Mouse (Mus musculus) cerebellum, postnatal 10 days (tissue): ENCODE measurements at regions not wholly inside any gene's neighbourhood (a gene's known extent, or its start where the extent isn't known, plus 50 kb on each side); places are given as distances from the start of the nearest gene placed in this dataset.
"Not testable (repeated sequence)": the region's sequence is repeated elsewhere in the genome, so short reads cannot be mapped to it uniquely, and the experiment has no call there.

ENCODE experiments used
- DNase-seq, 2 experiments: peaks; one replicate each; pipeline ENCODE4 v3.0.0; 2021; ENCODE audit warnings: mixed read lengths in 2 of 2

DNA sequence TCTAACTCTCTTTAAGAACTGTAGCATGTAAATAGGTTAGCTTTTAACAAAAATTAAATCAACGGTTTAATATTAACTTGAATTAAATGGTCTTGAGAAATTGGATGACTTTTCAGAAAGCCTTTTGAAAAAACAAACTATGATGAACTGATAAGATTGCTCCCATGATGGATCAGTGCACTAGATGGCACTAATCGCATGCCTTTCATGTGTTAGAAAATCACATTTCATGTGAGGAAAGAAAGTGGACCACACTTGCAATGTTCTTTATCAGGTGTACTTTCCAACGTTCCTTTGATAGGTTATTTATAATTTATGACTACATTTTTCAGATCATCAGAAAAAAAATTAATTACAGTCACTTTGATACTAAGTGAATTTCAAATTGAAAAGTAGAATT, 1003.2 kb upstream of the 4930412O13Rik start:
- peak; percentile 17 to 36 for DNase-seq

GRCm38 (mm10) chr2:8912417-8912816, 968.6 kb upstream of the 4930412O13Rik start:
- DNase-seq: no peak

GRCm38 (mm10) chr2:8924856-8925255, 956.2 kb upstream of the 4930412O13Rik start:
- DNase-seq: no peak

DNA sequence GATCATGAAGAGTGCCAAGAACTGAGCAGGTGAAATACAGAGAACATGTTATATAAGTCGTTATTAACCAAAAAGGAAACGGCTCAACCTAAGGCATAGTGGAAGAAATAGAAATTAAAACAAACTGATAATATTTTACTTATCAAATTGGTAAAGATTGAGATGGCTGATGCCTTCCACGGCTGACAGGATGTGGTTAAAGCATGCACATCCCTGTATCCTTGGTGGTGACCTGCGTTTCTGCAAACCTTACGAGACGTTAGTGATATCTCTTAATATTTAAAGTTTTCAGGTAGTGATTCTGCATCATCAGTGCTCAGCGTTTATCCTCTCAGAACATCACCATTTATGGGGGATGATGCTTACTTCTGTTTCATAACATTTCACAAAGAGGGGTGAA, 939.5 kb upstream of the 4930412O13Rik start:
- no peak for DNase-seq

- no peak for DNase-seq
Observed at GRCm38 (mm10) chr2:8958938-8959337, 922.1 kb upstream of the 4930412O13Rik start.

DNA sequence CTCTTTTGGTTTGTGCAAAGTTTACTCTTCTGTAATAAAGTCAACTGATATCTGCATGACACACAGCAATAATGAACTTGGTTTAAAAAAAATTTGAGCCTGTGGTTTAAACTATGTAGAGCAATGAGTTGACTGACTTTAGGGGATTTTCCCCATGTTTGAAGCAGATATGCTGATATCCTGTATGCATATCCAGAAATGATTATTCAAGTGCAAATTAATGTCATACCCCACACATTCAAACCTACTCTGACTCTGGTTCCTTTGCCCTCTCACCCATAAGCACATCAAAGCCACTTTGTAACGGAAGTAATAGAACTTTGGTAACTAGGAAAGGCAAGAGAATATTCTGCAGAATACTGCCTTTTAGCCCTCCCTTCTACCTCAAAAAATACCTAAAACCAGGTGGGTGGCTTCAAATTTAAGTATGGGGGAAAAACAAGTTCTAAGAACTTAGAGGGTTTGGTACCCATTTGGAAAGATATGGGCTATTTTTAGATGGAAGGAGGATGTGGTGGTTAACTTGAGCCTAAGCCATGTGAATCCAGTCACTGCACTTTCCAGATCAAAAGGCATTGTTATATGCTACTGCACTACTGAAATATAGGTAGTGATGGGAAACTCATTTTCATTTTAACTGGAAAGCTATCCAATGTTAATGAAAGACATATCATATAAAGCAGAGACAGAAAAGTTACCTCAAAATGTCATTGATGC, 915.9 kb upstream of the 4930412O13Rik start:
- no peak for DNase-seq

DNA sequence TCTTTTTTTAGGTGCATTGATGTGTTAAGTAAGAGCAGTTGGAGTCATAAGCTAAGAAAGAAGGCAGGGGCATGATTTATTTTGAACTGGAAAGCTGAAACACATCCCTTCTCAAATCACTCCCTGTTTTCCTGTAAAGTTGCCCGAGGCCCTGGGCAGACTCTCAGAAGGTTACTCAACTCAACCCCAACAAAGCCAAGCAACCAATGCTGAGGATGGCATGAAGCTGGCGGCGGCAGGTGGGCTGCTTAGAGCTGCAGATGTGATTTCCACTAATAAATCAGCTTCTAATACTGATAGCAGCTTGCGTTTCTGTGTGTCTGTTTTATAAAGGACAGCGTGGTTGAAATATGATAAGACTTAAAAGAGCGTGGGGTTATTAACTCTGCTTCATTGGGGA, 905.4 kb upstream of the 4930412O13Rik start:
- DNase-seq: no peak

DNA sequence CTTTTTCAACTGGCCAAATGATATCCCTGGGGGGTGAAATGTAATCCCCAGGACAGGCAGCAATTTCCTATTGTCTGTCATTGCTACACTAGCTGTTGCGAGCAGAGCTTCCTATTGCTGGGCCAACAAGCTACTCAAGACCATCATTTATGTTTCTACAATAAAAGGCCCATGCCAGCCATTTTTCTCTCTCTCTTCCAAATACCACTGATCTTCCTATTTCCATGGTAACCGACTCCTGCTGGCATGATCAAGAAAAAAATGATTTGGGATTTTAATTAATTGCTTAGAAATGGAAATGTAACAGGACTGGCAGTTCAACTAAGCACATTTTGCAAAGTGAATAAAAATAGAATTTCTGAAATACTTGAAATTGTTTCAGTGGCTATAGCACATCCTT, 868.7 kb upstream of the 4930412O13Rik start:
- DNase-seq: no peak

DNA sequence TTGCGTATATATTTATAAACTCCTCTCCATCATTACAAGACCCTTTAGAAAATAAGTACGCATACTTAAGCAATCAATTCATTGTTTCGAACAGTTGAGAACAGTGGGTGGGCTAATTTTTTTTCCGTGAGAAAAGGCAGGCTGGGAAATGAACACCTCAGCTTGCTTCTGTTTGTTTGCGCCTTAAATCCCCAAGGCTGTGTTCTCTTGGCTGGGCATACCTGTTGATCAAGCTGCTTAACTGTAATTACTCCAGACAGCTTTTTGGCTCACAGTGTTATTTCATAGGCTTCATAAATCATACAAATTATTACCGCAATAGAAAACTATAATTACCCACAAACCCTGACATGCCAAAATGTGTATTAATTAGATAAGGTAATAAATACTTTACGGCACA, 848.0 kb upstream of the 4930412O13Rik start:
- peak in 1 of 2 experiments; percentile 11 for DNase-seq

GRCm38 (mm10) chr2:9042355-9042754, 838.7 kb upstream of the 4930412O13Rik start:
- not testable (repeated sequence) for DNase-seq

DNA sequence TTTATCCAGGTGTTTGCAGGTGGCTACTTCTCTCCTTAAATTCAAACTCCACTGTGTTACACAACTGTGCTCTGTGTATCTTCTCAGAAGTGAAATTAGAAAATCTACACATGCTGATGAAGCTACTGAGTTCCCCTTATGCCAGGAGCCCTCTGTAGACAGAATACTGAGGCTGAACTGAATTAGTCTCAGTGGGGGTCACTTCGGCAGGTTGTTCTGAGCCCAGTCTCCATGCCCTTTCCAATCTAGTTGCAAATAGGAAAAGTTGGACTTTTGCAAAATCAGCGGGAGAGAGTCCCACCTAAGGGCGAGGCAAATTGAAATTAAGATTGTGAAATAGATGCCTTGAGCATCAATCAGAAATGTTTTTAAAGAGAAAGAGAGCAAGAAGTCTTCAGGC, 833.1 kb upstream of the 4930412O13Rik start:
- peak; percentile 44 to 62 for DNase-seq

DNA sequence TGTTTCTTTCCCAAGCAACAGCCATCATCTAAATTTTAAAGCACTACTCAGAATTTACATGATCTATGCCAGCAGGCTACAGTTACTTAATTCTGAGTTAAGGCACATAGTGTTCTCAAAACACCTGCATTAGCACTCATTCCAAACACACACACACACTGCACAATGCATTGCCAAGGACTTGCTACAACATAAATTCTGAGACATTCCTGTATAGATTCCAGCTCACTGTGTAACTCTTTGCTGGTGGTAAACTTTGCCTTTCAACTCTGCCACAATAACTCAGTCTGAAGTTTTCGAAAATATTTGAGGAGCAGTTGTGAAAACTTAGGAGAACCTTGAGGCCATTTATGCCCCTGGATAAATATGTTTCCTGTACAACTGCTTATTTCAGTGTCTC, 807.2 kb upstream of the 4930412O13Rik start:
- DNase-seq: no peak

GRCm38 (mm10) chr2:9078158-9078557, 802.9 kb upstream of the 4930412O13Rik start:
- peak; percentile 4 to 15 for DNase-seq

DNA sequence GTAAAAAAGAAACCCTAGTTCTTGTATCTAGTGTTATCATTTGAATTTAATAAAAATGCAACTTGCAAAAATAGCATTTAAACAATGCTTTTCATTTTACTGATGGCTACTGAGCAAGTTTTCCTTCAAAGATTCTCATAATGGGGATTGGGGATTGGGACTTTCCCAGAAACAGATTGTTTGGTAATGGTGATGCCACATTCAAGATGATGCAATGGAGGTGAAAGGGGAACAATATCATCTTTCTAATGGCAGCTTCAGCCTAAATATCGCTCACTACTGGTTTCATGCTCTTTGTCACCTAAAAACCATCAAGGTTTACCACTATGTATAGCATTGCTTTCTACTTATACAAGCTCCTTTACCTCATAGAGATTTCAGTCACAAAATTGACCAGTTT, 799.3 kb upstream of the 4930412O13Rik start:
- no peak for DNase-seq

- DNase-seq: no peak
Observed at GRCm38 (mm10) chr2:9095317-9095716, 785.7 kb upstream of the 4930412O13Rik start.

GRCm38 (mm10) chr2:9116697-9117096, 764.4 kb upstream of the 4930412O13Rik start:
- no peak for DNase-seq

GRCm38 (mm10) chr2:9117523-9117922, 763.5 kb upstream of the 4930412O13Rik start:
- no peak for DNase-seq

DNA sequence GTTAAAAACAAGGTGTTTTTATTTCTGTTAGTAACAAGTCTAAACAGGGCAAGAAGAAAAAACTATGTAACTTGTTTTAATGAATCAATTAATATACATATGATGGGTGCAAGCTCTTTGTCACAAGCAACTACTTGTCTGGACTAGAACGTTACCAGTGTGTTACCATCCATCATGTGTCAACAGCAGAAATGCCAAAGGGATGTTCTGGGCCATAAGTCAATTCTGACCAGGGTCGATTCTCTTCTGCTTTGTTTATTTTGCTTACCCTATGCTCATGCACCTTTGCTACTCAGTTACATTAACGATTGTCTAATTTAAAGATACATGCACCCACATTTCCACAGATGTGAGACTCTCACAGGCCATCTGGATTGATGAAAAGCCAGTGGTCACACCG, 744.1 kb upstream of the 4930412O13Rik start:
- DNase-seq: no peak

GRCm38 (mm10) chr2:9141411-9141810, 739.6 kb upstream of the 4930412O13Rik start:
- DNase-seq: no peak

- DNase-seq: no peak
Observed at GRCm38 (mm10) chr2:9155604-9156003, 725.4 kb upstream of the 4930412O13Rik start.

DNA sequence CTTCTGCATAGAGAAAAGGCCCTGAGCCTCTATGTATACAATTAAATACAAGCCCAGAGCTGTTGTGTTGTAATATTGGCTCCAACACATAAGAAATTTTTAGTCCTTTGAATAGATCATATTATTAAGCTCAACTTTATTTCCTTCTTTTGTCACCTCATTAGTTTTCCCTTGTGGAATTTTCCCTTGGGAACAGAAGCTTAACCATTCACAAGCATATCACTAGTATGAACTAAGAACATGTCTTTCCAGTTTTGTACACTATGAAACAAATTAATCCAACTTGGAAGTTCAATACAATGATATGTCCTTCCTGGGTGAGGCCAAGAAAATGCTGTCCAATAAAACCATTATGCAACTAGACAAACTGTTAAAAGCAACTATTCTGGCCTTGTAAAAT, 720.9 kb upstream of the 4930412O13Rik start:
- no peak for DNase-seq

DNA sequence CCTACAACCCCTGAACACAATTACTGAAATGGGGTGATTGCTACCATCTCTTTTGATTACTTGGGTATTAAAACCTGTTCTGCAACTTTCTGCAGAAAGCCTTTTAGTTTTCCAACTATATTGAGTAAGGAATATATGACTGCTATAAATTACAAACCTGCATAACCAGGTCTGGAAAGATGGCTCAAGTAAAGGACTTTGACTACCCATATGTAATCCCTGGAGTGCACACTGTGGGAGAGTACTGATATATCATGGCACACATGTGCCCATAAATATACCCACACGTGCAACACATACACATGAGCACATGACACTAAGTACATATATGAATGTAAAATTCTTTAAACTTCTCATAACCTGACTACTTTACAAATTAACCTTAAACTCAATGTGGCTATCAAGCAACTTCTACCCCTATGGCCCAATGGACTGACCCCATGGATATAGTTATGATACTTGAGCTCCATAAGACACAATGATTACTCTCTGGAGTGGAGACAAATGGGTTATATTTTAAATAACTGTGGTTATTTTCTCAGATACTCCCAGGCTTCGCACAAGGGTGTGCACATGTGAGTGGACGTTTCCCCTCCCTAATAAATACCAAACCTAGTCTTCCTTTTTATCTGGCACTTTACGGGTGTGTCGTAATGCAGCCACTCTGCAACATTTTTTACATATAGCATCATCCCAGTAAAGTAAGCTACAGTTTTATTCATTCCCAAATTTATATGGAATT, 717.1 kb upstream of the 4930412O13Rik start:
- DNase-seq: no peak

- peak; percentile 6 to 12 for DNase-seq
Observed at GRCm38 (mm10) chr2:9182127-9182526, 698.9 kb upstream of the 4930412O13Rik start.

- no peak for DNase-seq
Observed at GRCm38 (mm10) chr2:9184243-9184642, 696.8 kb upstream of the 4930412O13Rik start.
